Mouse (Mus musculus) kidney, postnatal 25 days (tissue): Measurements from ENCODE around the gene Armh4.
A peak's percentile ranks its signal among the peaks of the same experiment; 100 is the strongest.
"Not testable (repeated sequence)": the region's sequence is repeated elsewhere in the genome, so short reads cannot be mapped to it uniquely, and the experiment has no call there.

ENCODE experiments used
- DNase-seq, 2 experiments: peaks; one replicate each; pipeline ENCODE4 v3.0.0; 2021; ENCODE audit warnings: mixed read lengths in 2 of 2

Gene Armh4

DNA sequence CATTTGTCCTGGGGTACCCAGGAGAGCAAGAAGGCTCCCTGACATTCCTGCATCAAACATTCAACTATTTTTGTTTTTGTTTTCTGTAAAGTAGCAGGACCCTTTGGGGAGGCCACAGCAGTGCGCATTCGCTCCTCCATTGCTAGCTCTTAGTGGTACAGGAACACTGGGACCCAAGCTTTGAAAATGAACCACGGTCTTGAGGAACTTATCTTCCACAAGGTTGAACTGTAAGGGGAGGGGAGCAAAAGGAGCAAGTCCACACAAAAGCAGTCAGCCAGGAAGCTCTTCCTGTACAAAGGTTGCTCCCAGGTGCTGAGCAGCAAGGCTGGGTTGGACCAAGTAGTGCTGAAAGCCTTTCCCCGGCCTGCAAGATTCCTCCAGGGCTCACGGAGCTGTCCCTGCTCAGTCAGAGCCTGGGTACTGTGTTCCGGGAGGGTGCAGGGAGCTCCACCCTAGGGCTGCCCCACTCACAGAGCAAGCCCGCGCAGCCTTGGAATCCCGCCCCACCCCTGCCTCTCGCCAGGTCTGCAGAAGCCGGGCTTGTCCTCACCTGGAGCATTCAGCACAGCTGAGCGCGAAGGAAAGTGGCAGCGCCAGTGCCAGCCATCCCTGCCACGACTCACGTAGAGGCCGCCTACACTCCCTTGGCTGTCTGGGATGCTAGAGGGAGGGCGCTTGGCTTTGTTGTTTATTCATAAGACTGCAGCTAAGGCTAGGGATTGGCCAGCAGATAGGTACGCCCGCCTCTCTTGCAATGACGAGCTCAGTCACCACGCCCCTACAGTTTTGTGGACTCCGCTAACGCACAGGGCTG lies at the start of gene Armh4:
Gene Armh4, minus strand, starts transcription at position 669 of the 817 bp plus-strand sequence.
- peak; percentile 74 to 85 for DNase-seq

DNA sequence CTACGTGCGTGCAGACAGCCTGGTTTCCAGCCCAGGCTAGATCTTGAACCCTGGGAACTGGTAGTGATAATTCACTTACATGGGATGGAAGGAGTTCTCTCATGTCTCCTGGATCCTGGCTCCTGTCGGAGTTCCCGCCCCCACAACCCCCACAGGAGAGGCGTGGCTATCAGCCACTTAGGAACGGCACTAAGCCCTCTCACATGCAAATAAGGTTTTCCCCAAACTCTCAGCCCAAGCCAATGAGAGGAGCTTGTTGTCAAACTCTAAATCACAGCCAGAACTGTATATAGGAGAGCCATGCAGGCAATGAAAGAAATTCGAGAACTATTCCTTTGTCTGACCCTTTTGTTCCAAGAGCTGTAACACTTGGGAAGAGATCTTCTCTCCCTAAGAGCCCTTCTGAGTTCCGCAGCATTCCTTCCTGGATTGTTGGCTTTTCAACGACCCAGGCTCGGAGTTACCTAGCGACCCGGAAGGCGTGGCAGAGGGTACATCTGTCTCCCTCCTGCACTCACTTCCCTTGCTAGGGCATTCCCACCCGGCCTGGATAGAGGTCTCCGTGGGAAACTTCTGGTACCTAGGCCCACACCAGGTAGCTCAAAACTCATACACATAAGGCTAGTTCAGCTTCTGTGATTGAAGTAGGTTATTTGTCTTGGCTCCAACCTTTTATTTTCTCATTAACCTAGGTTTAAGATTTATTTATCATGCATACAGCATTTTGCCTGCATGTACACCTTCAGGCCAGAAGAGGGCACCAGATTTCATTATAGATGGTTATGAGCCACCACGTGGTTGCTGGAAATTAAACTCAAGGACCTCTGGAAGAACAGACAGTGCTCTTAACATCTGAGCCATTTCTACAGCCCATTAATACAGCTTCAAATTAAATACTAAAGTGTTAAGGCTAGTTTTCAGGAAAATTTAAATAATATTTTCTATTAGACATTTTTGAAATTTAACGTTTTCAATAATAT lies 46.3 kb upstream of the Armh4 start:
- no peak for DNase-seq

DNA sequence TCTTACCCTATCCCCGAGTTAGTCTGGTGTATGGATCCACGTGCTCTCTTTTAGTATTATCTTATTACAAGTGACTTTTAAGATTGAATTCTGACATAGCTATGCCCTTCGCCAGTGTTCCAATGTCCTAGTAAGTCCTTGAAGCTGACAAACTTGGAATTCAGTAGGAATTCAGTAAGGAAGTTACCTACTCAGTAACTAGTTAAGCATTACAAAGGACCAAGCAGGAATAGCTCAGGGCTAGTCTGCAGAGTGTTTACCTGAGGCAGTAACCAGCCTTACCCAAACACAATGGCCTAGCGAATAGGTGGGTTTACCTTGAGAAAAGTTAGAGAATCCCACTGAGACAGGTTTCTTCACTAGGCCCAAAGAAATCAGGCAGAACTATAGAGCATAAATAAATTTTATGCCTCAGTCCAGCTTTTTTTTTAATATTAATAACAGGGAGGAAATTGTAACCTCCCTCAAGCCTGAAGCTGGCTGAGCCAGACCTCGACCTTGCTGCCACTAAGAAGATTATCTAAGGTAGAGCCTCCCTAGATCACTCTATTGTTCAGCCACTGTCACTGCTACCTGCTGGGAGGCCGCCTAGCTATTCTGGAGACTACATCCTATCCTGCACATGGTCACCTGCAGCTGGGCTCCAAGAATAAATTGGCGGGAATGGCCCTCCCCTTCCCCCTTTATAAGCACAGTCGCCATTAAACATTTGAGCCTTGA lies 36.7 kb upstream of the Armh4 start:
- DNase-seq: not testable (repeated sequence)

DNA sequence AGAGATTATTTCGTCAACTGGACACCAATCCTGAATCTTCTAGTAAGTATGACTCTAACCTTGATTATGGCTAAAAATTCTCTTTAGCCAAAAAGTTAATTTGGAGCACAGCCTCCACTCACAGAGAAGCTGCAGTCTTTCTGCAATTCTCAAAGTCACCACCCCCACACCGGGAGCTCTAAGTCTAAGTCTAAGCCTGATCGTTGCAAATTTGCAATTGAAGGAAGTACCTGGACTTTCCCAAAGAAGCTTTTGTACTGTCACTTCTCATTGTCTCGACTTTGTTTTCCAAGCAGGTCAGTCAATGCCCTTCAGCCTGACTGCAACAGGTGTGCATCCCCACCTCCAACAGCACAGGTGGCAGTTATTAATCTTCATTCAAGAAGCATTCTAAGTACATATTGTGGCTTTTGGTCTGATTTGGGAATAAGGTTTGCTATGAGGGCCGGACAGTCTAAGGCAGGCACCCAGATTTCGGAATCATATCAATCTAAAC lies 35.6 kb upstream of the Armh4 start:
- DNase-seq: not testable (repeated sequence)

DNA sequence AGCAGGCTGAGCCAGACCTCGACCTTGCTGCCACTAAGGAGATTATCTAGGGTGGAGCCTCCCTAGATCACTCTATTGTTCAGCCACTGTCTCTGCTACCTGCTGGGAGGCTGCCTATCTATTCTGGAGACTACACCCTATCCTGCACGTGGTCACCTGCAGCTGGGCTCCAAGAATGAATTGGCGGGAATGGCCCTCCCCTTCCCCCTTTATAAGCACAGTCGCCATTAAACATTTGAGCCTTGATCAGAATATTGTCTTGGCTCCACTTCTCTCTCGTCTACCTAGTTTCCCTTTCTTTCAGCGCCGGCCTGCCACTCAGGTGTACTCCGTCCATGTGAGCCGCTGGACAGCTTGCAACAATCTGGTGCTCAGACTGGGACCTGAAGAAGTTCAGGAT lies 29.8 kb upstream of the Armh4 start:
- not testable (repeated sequence) for DNase-seq

DNA sequence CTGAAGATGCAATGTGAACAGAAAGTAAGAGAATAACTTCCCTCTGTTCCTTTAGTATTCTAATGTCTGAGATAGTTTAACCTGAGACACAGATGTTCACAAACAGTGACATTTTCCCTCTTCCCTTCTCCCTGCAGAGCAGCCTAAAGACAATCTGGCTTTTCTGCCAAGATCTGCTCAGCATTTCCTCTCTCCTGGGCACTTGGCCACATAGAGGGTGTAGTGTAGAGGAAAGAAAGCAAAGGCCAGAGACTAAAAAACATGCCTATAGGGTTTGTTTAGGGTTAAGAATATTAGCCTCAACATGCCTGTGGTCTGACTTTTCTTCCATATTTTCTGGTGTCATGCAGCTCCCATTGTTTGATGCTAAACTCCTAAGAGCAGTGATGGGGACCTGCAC lies 21.9 kb upstream of the Armh4 start:
- not testable (repeated sequence) for DNase-seq

DNA sequence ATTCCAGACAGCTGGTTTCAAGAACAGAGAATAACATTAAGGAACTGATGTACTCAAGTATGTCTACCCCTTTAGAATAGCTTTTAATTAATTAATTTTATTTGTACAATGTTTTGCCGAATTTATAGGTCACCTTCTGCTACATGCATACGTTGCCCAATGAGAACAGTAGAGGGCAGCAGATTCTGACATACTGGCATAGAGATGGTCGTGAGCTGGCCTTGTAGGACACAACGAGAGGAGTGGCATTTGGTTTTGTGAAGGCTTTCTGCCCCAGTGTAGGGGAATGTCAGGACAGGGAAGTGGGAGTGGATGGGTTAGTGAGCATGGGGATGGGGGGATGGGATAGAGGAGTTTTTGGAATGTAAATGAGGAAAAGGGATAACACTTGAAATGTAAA lies 18.3 kb upstream of the Armh4 start:
- DNase-seq: peak in 1 of 2 experiments; percentile 23

DNA sequence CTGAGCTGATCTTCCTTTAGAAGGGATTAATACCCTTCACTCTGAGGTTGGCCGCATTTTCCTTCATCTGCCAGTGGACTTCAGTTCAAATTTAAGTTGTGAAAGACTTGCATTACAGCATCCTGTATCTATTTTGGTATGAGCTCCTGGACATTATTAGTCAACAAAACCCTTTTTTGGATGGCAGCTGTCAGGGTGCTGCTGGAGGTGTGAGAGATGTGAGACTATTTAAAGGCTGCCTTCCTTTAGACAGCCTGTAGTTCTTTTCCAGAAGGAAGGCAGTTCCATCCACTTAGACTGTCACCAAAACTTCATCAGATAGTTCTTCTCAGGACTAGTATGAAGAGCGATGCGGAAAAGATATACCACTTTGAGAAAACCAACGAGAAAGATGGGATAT lies 10.8 kb upstream of the Armh4 start:
- no peak for DNase-seq

DNA sequence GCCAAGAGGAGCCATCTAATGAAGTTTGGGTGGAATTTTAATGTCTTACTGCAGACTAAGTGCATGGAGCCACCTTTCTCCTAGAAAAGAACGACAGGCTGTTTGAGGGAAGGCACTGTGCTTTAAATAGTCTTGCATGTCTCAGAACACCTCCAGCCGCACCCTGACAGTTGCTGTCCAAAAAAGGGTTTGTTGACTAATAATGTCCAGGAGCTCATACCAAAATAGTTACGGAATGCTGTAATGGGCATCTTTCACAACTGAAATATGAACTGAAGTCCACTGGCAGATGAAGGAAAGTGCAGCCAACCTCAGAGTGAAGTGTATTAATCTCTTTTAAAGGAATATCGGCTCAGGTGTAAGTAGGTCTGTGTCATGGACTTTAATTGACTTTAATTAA lies 7.4 kb upstream of the Armh4 start:
- DNase-seq: no peak

DNA sequence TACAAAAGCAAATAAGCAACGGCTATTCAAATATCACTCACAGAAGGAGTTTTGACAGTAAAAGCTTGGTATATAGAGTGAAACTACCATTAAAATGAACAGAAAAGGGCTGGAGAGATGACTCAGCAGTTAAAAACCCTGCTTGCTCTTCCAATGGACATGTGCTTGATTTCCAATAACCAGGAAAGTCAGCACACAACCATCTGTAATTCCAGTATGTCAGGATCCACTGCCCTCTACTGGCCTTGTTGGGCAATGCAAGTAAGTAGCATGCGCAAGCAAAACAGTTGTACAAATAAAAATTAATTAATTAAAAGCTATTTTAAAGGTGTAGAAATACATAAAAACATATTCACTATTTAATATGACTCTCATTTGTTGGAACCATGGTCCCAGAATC lies 2.6 kb upstream of the Armh4 start:
- peak; percentile 52 to 79 for DNase-seq

DNA sequence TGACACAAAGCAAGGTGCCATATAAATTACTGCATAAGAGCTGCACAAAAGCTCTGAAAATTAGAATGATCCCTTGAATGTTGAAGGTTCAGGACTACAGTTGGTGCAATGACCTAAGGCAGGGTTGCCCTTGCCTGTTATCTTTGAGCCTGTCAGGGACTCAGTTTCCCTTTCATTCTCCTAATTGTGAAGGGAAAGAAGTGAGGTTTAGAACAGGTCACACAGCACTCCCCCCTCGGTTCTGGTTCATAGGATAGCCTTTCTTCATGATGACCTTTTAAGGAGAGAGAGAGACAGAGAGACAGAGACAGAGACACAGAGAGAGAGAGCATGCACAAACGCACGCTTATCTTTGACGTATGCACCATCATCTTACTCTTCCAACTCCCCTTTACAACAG lies 683 bp upstream of the Armh4 start:
- DNase-seq: no peak

DNA sequence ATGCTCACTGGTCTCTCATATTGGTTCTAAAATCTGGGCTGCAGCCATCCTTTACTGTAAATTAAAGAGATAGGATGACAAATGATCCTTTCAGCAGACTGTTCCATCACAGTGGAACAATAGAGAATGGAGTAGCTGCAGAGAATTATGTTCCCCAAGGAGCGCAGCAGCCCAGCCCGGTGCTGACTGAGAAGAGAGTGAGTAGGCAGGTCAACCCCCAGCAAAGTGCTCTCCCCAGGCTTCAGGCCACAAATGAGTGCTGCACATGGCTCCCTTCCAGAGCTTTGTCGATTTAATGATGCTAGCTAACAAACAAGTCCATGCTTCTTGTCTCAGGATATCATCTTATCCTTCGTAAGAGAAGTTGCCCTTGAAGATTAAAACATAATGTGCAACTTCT lies 2.8 kb downstream of the Armh4 start:
- no peak for DNase-seq

DNA sequence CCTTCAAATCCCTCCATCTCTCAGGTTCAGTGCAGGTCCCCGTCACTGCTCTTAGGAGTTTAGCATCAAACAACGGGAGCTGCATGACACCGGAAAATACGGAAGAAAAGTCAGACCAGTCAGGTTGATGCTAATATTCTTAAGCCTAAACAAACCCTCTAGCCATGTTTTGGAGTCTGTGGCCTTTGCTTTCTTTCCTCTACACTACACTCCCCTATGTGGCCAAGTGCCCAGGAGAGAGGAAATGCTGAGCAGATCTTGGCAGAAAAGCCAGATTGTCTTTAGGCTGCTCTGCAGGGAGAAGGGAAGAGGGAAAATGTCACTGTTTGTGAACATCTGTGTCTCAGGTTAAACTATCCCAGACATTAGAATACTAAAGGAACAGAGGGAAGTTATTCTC lies 5.6 kb downstream of the Armh4 start:
- DNase-seq: not testable (repeated sequence)

DNA sequence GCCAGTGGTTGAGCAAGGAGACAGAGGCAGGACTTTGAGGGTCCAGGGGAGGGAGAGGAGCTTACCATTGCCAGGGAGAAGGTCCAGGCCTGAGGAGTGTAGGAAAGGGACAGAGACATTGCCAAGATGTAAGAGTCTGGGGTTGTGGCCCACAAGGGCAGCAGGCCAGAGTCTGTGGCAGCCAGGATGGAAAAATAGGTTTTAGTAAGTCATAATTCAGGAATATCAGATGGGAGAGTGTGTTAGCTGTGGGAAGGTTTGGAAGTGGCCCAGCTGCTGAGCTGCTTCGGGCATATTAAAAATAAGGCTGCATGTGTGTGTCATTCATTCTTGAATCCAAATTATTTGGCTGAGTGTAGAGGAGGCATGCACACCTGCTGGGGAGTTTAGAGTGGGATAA lies 11.4 kb downstream of the Armh4 start:
- no peak for DNase-seq

DNA sequence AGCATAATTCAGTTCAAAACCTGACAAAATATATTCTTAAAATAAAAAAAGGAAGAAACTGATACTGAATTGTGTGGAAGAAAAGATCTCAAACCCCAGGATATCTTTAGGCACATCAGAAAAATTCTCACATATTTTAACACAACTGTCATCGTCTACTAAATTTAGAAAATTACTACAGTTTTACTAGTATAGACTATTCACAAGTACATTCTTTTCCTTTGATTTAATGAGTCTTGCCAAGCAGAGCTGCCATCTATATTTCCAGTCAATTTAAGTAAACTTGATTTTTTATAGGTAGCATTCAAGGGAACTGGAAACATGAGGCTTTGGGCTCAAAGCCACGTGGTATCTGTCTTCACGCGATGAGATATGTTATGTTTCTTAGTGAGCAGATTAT lies 16.6 kb downstream of the Armh4 start:
- DNase-seq: no peak

DNA sequence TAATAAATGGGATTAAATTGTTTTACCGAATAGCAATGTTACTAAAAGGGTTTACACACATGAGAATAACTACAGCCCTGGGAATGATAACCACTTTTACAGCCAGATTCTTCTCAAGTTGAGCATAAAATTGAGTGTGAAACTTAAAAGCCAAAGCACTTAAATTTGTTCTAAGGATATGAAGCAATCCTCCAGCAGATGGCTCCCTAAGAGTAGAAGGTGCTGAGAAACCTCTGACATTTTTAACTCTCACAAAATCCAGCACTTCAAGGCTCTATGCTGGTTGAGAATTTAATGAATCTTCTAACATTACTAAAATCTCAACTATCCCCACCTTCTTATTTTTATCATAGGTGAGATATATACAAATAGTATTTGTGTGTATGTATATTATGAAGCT lies 27.3 kb downstream of the Armh4 start:
- DNase-seq: no peak

DNA sequence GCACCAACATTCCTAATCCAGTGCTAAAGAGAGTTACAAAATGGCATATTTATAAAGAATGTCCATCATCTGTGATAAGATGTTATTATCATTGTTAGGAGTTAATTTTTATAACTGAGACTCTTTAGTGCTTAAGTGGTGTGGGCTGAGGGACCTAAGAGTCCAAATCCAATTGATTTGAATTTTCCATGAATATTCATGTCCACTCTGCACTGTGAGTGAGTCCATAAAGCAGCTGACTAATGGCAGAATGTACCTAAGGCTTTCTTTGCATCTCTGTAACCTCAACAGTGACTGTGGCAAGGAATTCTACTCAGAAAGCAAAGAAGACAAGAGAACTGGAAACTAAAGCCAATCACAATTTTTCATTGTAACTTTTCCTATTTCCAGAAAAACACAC lies 30.6 kb downstream of the Armh4 start:
- no peak for DNase-seq

DNA sequence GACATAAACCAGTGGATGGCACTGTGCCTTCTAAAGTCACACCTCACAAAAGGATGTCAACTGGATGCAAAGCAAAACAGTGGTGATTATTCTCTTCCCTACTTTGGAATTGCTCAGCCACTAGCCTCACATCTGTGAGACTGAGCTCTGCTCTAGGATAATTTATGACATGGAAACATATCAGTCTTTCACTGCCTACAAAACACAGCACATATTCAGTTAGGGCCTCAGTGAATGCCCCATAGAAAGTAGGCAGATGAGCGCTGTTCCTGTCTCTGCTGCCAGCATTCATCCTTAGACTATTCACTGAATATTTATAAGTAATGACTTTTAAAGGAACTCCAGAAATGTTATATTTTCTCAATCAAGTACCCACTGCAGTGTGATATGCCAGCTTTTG lies 37.3 kb downstream of the Armh4 start:
- DNase-seq: no peak

DNA sequence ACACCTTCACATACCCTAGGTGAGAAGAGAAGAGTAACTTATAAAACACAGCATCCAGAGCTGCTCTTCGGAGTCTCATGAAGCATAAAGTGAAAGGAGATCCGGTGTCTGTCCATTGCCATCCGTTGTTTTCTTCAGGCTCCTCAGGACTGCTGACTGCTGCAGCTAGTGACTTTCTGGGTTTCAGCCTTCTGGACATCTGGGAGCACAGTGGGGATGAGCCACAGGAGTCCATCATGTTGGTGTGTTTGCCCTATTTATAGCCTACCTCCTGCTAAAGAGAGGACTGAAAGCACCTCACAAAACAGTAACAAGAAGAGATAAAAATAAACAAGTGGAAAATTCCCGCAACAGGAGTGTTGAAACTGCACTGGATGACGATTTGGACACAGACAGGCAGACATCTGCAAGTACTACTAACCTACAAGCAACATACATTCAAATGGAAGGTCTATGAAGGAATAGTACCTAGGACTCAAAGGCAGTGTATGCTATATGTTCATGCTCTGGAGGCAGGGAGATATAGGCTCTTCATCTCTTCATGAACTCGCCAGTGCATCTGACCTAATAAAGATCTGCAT lies 39.1 kb downstream of the Armh4 start:
- no peak for DNase-seq

DNA sequence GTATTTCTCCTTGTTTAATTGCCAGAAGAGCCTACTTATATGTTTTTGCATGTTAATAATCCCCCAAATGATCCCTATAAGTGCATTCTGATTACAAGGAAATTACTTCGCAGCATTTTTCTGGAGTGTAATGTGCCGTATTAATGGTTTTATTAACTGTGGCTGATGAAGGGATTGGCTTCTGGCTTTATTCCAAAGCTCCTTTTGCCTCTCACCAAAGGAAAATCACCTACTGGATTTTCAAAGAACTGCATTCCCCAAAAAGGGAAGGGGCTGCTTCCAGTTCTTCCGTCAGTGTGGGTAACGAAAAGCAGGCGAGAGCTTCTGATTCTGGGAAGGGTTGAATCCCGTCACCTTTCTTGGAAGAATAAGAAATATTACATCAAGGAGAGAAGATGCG lies 43.9 kb downstream of the Armh4 start:
- DNase-seq: no peak

DNA sequence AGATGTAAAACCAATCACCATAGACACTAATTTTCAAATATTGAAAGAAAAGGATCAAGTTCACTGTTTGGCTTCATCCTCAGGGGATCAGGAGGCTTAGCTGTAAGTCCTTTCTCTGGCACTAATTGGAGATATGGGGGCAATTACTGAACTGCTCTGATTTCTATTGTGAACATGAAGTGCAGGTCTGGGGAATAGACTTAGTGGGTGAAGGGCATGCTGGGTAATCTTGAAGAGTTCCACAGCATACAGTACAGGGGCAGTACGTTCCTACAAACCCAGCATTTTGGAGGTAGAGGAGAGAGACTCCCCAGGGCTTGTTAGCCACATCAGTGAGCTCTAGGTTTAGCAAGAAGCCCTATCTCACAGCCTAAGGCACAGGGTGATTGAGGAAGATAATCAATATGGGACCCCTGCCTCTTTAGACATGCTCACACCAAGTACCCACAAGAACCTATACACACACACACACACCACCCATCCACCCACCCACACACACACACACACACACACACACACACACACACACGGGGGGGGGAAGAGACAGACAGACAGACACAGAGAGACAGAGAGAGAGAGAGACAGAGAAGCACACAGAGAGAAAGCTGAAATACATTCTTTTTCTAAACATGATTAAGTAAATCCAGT lies 44.6 kb downstream of the Armh4 start:
- no peak for DNase-seq

DNA sequence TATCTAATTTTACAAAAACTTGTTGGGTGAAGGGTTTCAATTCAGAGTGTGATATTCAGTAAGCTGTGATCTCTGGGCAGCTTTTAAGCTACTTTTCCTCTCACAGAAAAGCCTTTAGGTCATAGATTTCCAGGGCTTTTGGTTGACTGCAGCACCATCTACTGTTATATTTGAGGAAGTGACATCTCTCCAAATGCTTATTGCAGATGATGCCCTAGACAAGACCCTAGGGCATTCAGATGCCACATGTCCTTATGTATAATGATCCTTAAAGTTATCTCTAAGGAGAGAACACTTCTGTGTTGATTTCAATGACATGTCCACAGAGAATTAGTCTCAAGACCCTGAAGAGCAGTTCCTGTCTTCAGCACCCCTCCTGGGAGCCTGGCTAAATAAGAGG lies 49.2 kb downstream of the Armh4 start:
- DNase-seq: no peak
